Mouse (Mus musculus) G1E (cell line): ENCODE data around the gene Bod1l.

Experiments used
- CTCF ChIP-seq: IDR thresholded peaks from 2 replicates; pipeline ENCODE4 v1.5.1; 2012; ENCODE audit warnings: low read depth, low read length, inconsistent platforms, mixed read lengths
- GATA1 ChIP-seq: IDR thresholded peaks from 2 replicates; pipeline ENCODE4 v1.6.1; 2012; ENCODE audit warnings: borderline replicate concordance, low read length, inconsistent platforms, mixed read lengths

- TF ChIP-seq CTCF (no peak), GATA1 (no peak)
Measured at GRCm38 (mm10) chr5:41754226-41754775, 89.8 kb downstream of the Bod1l start.
